13 mouse cellular contexts compared by ENCODE assay signal in genomic region chr2:13806120-13806519, GRCm38 (mm10). TPM values are rescaled to one million over a fixed set of nuclear protein-coding genes. Genes with fewer than 3 reads are reported as not detected.
DNase-seq lines count a peak whose midpoint lies in the region; ATAC-seq and TF ChIP-seq lines count a peak whose summit lies in the region.
"Had no signal": no experiment of that assay in that cellular context is flagged by ENCODE, and none has a peak within 500 bp of the region (broad histone marks: within the 10 kb centered on the region; RNA-seq: fewer than 3 reads in every experiment).

No protein-coding gene starts in this region.

- no peaks in the 10 kb centered on the region for H3K36me3 ChIP-seq in heart, adult 2 months (ENCODE audit: control insufficient read depth, insufficient read depth, low read length)
- H3K36me3 ChIP-seq in heart, embryonic 10.5 days: no peaks in the 10 kb centered on the region
- H3K36me3 ChIP-seq in MEL (ENCODE audit: control insufficient read depth in 1 of 2, insufficient read depth in 2 of 2, low read length in 2 of 2): no peaks in the 10 kb centered on the region
- no peaks in the 10 kb centered on the region for H3K36me3 ChIP-seq in midbrain, embryonic 11.5 days (ENCODE audit: control insufficient read depth, insufficient read depth, low read length)
- H3K36me3 ChIP-seq: hindbrain, embryonic 10.5 days; liver, embryonic 13.5 days; stomach, embryonic 15.5 days had no signal

- TF ChIP-seq POLR2A in heart, adult 2 months (IDR thresholded peaks at IDR 0.05; ENCODE audit: insufficient read depth, low read depth, low read length): no peak
- TF ChIP-seq POLR2A in MEL (IDR thresholded peaks at IDR 0.05; ENCODE audit: control insufficient read depth in 1 of 2, insufficient read depth in 1 of 2, low read depth in 1 of 2, low read length in 2 of 2, poor library complexity in 1 of 2): no peak

- no peak for TF ChIP-seq EP300 in heart, adult 2 months (IDR thresholded peaks at IDR 0.05; ENCODE audit: insufficient read depth, low read depth, low read length)
- no peak for TF ChIP-seq EP300 in MEL (IDR thresholded peaks at IDR 0.05; ENCODE audit: low read depth in 1 of 2, low read length in 2 of 2)

- H3K27ac ChIP-seq in heart, adult 2 months: no peak overlapping the region
- no peak overlapping the region for H3K27ac ChIP-seq in heart, embryonic 10.5 days
- H3K27ac ChIP-seq in MEL (ENCODE audit: control insufficient read depth, low read depth, low read length): no peak overlapping the region
- no peak overlapping the region for H3K27ac ChIP-seq in midbrain, embryonic 11.5 days (ENCODE audit: low read depth, low read length)
- H3K27ac ChIP-seq: hindbrain, embryonic 10.5 days; liver, embryonic 13.5 days; stomach, embryonic 15.5 days had no signal

- H3K4me2 ChIP-seq in midbrain, embryonic 11.5 days: no peak overlapping the region
- H3K4me2 ChIP-seq: liver, embryonic 13.5 days; stomach, embryonic 15.5 days had no signal

- H3K27me3 ChIP-seq in heart, adult 2 months (ENCODE audit: control insufficient read depth, insufficient read depth, low read length): no peaks in the 10 kb centered on the region
- H3K27me3 ChIP-seq in heart, embryonic 10.5 days (ENCODE audit: insufficient read depth, poor library complexity, severe bottlenecking): no peaks in the 10 kb centered on the region
- H3K27me3 ChIP-seq in MEL (ENCODE audit: control insufficient read depth in 1 of 2, insufficient read depth in 2 of 2, low read length in 2 of 2): peaks cover 1 to 2% of the 10 kb centered on the region in 2 experiments; a peak in 2 of 4 replicates
- no peaks in the 10 kb centered on the region for H3K27me3 ChIP-seq in midbrain, embryonic 11.5 days (ENCODE audit: control insufficient read depth, insufficient read depth, low read length)
- H3K27me3 ChIP-seq: liver, embryonic 13.5 days; stomach, embryonic 15.5 days had no signal

- peak; percentile 88 for ATAC-seq in megakaryocyte progenitor cell, adult 5-6 weeks (replicated peaks; ENCODE audit: poor library complexity)
- no peak for ATAC-seq in midbrain, embryonic 11.5 days (ENCODE audit: low FRiP score)

- H3K9ac ChIP-seq in heart, adult 2 months (ENCODE audit: low read depth, low read length): no peak overlapping the region
- H3K9ac ChIP-seq in MEL (ENCODE audit: control insufficient read depth, low read depth, low read length, poor library complexity, severe bottlenecking): no peak overlapping the region
- no peak overlapping the region for H3K9ac ChIP-seq in midbrain, embryonic 11.5 days (ENCODE audit: low read length)
- H3K9ac ChIP-seq: liver, embryonic 13.5 days; stomach, embryonic 15.5 days had no signal

- H3K79me2 ChIP-seq in heart, adult 2 months (replicated peaks; ENCODE audit: control insufficient read depth, insufficient read depth, low read length): no peaks in the 10 kb centered on the region
- no peaks in the 10 kb centered on the region for H3K79me2 ChIP-seq in MEL (ENCODE audit: control insufficient read depth, insufficient read depth, low read length, poor library complexity)

- DNase-seq in heart, adult 2 months: no peak
- no peak for DNase-seq in heart, embryonic 10.5 days (ENCODE audit: low spot score)
- DNase-seq in 416B (ENCODE audit: low read depth): peak; percentile 34
- peak; percentile 68 for DNase-seq in MEL (ENCODE audit: low read depth, low spot score)
- DNase-seq in urinary bladder, postnatal 36 days (ENCODE audit: low spot score in 2 of 2): no peak
- no peak for DNase-seq in heart, postnatal 36 days
- no peak for DNase-seq in midbrain, embryonic 11.5 days (ENCODE audit: low spot score, missing footprints)
- DNase-seq: cerebellum, adult 18-20 months; kidney, adult 2 months; liver, embryonic 13.5 days had no signal

- 84% methylated on average over 3 of the region's 3 CpGs for WGBS in heart, adult 2 months
- 87% methylated on average over 3 of the region's 3 CpGs for WGBS in heart, embryonic 10.5 days
- WGBS in midbrain, embryonic 11.5 days: 91% methylated on average over 3 of the region's 3 CpGs

- H3K9me3 ChIP-seq in heart, embryonic 10.5 days: no peaks in the 10 kb centered on the region
- no peaks in the 10 kb centered on the region for H3K9me3 ChIP-seq in MEL (replicated peaks; ENCODE audit: insufficient read depth, low read length)
- no peaks in the 10 kb centered on the region for H3K9me3 ChIP-seq in midbrain, embryonic 11.5 days (ENCODE audit: control insufficient read depth, low read length)
- H3K9me3 ChIP-seq: hindbrain, embryonic 10.5 days; liver, embryonic 13.5 days; stomach, embryonic 15.5 days had no signal

- H3K4me3 ChIP-seq in heart, adult 2 months: no peak overlapping the region
- H3K4me3 ChIP-seq in heart, embryonic 10.5 days: no peak overlapping the region
- no peak overlapping the region for H3K4me3 ChIP-seq in MEL (ENCODE audit: control insufficient read depth in 1 of 2, insufficient read depth in 1 of 2, low read depth in 2 of 2, low read length in 2 of 2)
- no peak overlapping the region for H3K4me3 ChIP-seq in midbrain, embryonic 11.5 days (ENCODE audit: low read depth, low read length)
- H3K4me3 ChIP-seq: hindbrain, embryonic 10.5 days; liver, embryonic 13.5 days; stomach, embryonic 15.5 days had no signal

- TF ChIP-seq RAD21 in MEL (IDR thresholded peaks at IDR 0.05; ENCODE audit: low read depth, low read length): peak; percentile 70

- TF ChIP-seq CTCF in heart, adult 2 months (IDR thresholded peaks at IDR 0.05): peak; percentile 45
- TF ChIP-seq CTCF in MEL (IDR thresholded peaks at IDR 0.05 in 2 of 3, conservative IDR thresholded peaks at IDR 0.05 in 1 of 3; ENCODE audit: control insufficient read depth in 1 of 3, insufficient read depth in 1 of 3, low read depth in 2 of 3, low read length in 3 of 3, poor library complexity in 1 of 3, severe bottlenecking in 1 of 3): peak; percentile 21 to 62 (median 41); a peak in 4 of 6 replicates

- no peaks in the 10 kb centered on the region for H3K4me1 ChIP-seq in heart, adult 2 months (ENCODE audit: control insufficient read depth, insufficient read depth, low read length)
- no peaks in the 10 kb centered on the region for H3K4me1 ChIP-seq in heart, embryonic 10.5 days
- no peaks in the 10 kb centered on the region for H3K4me1 ChIP-seq in MEL (ENCODE audit: control insufficient read depth in 1 of 2, insufficient read depth in 2 of 2, low read length in 2 of 2)
- no peaks in the 10 kb centered on the region for H3K4me1 ChIP-seq in midbrain, embryonic 11.5 days (ENCODE audit: control insufficient read depth, insufficient read depth, low read length)
- H3K4me1 ChIP-seq: hindbrain, embryonic 10.5 days; liver, embryonic 13.5 days; stomach, embryonic 15.5 days had no signal

- intact Hi-C loops in heart, adult 2 months (cut with DNase I): no loop called here
- intact Hi-C loops in heart, postnatal 36 days (cut with DNase I): no loop called here

TF ChIP-seq in MEL, 35 proteins besides CTCF, POLR2A, EP300 and RAD21:
- TF ChIP-seq ZC3H11A (IDR thresholded peaks at IDR 0.05; ENCODE audit: low read depth, low read length): peak; percentile 71
- peak; percentile 67 for TF ChIP-seq SMC3 (IDR thresholded peaks at IDR 0.05; ENCODE audit: low read depth, low read length)
- TF ChIP-seq USF1 (IDR thresholded peaks at IDR 0.05; ENCODE audit: low read depth, low read length): no peak

RNA-seq across cellular contexts. Expression of gene St8sia6, which starts 12.3 kb away (rescaled TPM):
- total RNA-seq in heart, adult 2 months (2021): 1 to 10 TPM; 1.2 to 1.7 TPM
- 0.74 and 0.91 TPM in 2 replicates for polyA plus RNA-seq in heart, adult 2 months (2012; rRNA removed)
- 0.10 and 0.15 TPM in 2 replicates for polyA plus RNA-seq in heart, embryonic 10.5 days (2016; fragmentation: Nextera tagmentation; extraction: Ambion mirVana)
- not detected in 2 replicates for total RNA-seq in MEL (2012; rRNA removed)
- polyA plus RNA-seq in MEL (2012; ENCODE audit: insufficient read depth in 1 of 2, insufficient read length in 2 of 2, low read depth in 1 of 2, low replicate concordance in 2 of 2, missing spikeins in 1 of 2): not detected
- total RNA-seq in megakaryocyte progenitor cell, adult 5-6 weeks (2015): 2.0 and 5.5 TPM in 2 replicates
- 1.00 and 1.5 TPM in 2 replicates for total RNA-seq in megakaryocyte progenitor cell, adult 5-6 weeks (2017)
- total RNA-seq in heart, postnatal 36 days (2021): 1 to 10 TPM; 1.5 to 1.8 TPM
- polyA plus RNA-seq in midbrain, embryonic 11.5 days (2014; fragmentation: Nextera tagmentation; extraction: Ambion mirVana): 0.18 and 0.20 TPM in 2 replicates
- polyA plus RNA-seq: liver, embryonic 13.5 days had no signal

Comparison
In these comparisons a context has a peak if more than half of its experiments do, and no peak if none do; other contexts are left out.
1. DNase-seq: peak in 416B (single experiment) and MEL (single experiment); none in heart, adult 2 months (0 of 2), heart, embryonic 10.5 days (single experiment), urinary bladder, postnatal 36 days (0 of 2), heart, postnatal 36 days (0 of 2) and midbrain, embryonic 11.5 days (single experiment).